Mouse (Mus musculus): ENCODE data around the gene Nat10.
A peak's percentile ranks its signal among the peaks of the same experiment; 100 is the strongest.

The Nat10 gene

DNA sequence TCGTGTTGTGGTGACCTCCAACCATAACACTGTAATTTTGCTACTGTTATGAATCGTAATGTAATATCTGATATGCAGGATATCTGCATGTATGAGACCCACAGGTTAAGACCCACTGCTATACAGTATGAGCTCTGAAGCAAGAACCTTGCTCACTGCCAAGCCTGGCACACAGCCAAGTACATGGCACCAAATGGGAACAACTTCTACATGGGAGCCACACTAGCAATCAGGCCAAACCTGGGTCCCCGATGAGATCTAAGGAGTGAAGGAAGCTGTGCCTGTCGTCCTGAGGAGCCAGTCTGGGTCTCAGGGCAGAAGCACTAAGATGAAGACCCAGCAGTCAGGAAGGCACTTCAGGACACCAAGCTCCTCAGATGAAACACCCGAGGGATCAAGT, 15.6 kb downstream of the Nat10 start:
- no peak for DNase-seq

DNA sequence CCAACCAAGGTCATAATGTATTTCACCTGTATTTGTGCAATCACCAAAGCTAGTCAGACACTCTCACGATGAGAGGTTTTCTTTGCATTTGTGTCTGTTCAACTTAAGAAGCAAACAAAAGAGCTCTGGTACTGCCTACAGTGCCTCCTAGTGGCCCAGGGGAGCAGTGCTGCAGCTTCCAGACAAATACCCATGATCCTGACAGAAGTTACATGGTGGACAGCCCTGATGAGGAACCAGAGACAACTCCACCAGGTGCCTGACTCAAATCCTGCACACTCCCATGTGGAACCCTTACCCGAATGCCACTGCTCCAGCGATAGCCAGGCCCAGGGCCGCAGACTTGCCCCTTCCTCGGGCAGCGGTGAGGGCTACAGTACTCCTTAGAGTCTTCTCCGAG, 17.1 kb downstream of the Nat10 start:
- DNase-seq, result peak; percentile 81

DNA sequence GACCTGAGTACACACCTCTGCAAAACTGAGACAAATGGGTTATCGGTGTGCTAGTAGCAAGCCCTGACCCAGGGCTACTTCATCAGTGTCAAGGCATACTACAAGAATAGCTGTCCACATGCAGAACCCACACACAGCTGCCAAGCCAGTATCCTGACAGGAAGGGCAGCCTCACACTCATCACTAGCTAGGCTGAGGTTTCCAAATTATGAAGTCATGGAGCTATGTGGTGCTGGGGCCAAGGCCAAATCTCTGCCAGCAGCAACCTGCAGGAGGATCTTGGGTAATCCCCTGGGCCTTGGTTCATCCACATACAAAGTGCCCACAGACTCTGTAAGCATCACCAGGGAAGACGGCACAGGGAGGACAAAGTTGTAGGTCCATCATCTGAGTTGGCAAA, 17.5 kb downstream of the Nat10 start:
- DNase-seq, result no peak

DNA sequence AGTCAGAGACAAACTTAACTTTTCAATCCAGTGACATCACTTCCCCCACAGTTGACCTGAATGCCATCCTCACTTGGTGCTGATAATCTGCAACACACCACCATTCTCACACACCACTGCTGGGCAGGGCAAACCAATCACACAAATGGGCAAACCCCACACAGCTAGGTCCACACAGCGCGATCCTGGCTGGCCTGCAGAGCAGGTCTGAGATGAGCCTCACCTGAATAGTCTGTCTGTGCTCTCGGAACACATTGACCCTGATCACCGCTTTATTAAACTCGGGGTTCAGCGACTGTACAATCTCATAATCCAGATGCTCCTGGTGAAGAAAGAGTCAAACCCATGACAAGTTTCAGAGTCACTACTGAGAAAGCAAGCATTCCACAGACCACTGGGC, 18.2 kb downstream of the Nat10 start:
- no peak for DNase-seq

DNA sequence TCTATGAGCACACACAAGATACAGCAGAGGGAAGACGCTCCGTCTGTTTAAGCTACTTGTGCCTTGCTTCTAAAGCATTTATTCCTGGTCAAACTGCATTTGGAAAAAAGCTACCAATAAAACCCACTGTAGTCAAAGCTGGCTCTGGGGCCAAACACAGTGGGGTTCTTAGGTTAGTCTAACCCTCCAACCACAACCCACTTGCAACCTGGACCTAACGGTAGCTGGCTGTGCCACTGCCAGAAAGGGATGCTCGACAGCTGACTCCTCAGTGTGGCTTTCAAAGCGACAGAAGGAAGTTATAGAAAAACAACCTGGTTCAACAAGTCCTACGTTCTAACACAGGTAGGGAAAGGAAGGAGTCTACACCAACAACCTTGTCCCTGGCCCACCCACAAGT, 29.6 kb downstream of the Nat10 start:
- DNase-seq, result no peak

DNA sequence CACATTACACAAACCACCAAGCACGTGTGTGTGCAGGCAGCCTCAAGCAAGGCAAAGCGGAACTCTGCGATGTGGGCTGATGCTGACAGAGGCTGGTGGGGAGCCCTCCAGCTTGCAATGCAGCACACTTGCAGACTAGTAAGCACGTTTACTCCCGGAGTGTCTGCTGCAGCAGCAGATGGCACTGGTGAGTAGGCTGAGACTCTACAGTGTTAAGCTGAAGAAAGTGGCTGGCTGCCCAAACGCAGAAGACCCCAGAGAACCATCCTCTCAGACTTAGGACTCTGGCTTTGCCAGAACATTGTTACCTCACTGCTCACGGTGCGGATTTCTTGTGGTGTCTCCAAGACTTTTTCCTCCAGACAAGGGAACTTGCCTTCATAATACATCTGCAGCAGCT, 30.1 kb downstream of the Nat10 start:
- no peak for DNase-seq

DNA sequence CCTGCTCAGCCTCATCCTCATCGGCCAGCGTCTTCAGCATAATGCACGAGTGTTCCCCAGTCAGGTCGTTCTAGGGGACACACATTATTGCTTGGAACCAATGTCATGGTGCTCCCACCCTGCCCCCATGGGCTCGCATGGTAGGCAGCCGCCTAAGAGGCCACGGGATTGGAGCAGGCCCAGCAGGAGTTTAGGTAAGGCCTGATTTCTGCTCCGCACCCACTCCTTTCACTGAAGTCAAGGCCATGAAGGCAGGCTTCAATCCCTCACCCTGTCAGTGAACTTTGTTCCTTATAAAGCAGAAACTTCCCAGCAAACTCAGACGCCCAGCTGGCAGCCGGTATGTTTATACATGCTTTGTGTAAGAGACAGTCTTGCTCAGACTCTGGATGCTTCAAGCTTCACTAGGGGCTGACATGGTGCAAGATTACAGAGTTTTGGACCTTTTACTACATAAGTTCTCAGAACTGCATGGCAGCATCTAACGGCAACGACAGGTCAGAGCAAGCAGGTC, 33.0 kb downstream of the Nat10 start:
- no peak for DNase-seq

DNA sequence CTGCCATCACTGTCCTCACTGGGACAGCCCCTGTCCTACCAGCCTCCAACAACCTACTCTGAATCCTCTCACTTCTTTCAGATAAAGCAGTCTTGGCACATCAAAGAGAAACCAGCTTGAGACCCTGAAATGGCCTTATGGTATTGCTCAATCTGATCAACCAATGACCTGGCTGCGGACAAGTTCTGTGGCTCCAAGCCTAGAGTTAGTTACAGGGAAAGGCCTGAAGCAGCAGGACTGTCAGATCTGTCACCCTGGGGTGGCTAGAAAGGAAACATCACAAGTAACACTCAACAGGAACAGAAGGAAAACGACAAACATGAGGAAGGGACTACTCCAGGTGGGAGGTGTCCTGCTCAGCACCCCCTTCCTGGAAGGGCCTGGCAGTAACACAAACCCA, 36.5 kb downstream of the Nat10 start:
- no peak for DNase-seq

DNA sequence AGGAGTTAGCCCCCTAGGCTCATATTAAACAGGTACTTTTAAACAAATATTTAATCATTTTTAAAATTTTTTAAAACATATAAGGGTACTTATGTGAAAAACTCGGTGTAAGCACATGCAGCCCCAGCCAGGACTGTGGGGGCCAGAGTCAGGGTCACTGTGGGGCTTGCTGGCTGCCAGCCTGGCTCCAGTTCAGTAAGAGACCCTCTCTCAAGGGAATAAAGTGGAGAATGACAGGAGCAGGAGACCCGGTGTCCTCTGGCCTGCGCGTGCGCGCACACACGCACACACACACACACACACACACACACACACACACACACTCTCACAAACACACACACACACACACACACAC, 41.8 kb downstream of the Nat10 start:
- no peak for DNase-seq

DNA sequence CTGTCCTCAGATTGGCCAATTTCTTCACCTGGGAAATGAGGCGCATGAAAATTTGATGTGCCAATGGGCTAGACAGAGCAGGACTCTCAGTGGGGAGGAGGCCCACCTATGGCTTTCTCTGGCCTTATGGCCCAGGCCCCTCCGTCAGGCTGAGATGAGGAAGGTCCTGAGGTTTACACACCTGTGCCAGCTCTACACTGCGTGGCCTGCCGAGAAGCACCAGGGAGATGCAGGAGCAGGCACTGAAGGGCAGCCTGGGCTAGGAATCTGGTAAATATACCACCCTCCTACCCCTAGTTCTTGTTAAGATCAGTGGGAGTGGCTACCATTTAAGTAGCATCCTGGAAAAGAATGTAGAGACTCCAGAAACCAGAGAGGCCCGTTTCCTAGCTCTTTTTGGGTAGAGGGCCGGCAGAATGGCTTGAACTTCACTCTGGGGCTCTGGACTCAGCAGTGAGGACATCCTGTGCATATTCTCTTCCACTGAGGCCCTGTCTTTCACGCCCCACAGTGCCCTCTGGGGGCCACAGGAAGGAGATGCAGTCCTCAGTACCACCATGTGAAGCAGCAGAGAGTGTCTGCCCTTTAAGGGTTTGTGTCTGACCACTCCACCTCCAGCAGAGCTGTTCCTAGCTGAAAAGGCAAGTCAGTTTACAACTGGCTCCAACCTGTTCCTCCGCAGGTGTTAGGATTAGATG, 42.3 kb downstream of the Nat10 start:
- DNase-seq, result peak; percentile 84

DNA sequence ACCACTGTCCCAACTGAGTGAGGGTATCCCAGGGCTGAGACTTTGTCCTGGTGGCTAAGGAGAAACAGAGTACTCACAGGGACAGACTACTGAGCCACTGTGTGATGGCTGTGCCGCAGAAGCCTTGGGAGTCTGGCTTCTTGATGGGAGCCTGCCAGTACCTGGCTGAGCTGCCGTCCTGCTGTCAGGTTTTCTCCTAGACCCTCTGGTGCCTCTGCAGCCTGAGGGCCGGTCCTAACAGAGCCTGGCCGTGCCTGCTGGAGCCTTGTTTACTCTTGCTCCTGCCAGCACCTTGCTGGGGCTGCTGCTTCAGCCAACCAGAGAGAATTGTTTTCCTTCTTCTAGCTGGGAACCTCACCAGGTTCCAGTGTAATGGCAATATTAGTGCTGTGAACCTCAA, 46.7 kb downstream of the Nat10 start:
- no peak for DNase-seq

DNA sequence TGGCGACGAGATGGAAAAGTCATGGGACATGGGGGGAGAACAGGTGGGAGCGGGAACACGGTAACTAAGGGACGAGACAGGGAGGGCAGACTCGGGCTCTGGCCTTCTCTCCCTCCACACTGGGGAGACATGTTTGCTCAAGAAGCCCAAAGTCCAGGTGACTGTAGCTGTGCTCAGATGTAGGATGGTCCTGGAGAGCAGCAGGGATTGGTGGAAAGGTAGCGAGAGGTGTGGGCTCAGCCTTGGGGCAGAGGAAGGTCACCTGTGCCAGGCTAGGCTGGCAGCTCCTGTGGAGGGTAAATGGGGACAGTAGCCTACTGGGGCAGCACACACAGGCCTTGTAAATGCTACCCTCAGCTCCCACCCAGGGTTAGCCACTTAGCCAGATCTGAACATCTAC, 47.2 kb downstream of the Nat10 start:
- DNase-seq, result no peak

DNA sequence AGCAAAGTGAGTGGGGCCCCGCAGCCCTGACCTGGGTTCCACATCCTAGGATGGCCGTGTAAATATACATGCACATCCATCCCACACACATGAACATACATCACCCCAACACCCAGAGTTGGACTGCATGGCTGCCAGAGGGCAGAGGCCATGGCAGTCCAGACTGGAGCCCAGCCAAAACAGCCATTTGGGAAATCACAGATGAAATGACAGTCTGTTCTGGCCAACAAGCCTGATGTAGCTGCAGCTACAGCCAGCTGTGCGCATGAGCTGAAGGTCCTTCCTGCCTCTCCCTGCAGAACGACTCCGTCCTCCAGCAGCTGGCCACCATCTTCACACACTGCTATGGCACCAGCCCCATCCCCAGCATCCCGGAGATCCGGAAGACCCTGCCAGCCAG, 50.2 kb downstream of the Nat10 start:
- DNase-seq, result no peak

DNA sequence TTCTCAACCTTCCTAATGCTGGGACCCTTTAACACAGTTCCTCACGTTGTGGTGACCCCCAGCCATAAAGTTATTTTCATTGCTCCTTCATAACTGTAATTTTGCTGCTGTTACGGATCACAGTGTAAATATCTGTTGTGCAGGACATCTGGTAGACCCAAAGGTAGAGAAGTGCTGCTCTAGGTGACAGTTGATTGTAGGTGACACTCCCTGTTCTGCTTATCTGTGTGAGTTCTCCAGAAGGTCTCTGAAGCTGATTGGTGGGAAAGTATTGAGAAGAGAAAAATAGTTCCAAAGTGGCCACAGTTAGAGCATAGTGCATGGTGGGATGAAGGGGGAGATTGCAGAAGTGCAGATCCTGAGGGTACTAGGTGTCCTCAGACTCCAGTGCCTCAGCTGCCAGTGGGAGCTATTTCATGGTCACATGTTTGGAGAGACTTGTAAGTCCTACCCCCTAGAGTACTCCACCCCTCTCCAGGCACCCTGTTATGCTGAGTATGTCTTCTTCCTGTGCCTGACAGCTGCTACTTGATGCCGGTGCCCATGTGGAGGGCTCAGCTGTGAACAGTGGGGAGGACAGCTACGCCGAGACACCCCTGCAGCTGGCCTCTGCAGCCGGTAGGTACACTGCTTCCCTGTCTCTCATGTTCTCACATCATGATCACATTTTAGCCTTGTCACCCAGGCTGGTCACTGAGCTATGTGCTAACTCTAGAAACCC, 53.9 kb downstream of the Nat10 start:
- peak; percentile 41 for DNase-seq

DNA sequence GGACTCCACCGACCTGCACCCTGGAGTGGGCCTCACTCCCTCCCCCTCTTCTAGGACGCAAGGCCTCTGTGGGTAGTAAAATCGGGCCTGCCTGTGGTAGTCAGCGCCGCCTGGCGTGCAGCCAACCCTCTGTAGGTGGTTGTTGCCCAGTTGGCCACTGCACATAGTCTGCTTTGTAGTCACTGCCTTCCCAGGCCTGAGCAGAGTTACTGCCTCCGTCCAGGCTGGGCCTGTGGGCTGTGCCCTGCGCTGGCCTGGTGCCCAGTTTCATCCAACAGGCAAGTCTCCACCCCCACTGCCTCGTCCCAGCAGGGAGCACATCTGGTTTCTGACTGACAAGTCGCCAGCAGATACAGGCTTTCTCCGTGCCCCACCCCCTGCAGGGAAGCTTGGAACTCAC, 54.8 kb downstream of the Nat10 start:
- DNase-seq, result no peak

DNA sequence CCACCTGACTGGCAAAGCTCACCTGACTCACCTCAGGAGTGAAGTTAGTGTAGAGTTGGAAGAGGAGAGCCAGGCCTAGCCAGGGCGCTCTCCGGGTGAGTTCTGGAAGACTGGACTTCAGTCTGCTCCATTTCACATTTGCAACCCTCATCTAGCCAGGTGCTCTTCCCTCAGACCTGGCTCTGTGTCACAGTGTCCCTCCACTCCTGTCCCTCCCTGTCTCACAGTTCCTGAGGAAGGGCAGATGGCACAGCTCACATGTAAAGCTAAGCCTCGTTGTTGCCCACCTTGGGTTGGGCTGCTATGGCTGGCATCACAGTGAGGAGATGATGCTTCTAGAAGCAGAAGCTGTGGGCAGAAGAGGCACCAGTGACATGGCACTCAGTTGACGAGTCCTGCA, 55.2 kb downstream of the Nat10 start:
- no peak for DNase-seq

DNA sequence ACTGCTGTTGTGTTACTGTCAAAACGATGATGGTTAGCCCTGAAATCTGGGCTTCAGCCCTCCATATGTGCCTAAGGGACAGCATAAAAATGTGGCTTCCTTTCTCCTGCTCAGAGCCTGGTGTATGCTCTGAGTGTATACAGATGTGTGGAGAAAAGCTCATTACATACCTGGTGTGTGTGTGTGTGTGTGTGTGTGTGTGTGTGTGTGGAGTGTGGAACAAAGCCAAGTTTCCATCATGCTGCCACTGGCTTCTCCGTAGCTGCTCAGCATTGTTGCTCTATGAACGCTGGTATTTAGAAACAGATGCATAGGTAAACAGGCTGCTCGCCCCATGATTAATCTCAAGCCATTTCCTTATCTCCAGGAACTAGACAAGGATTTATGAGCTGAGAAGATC, 57.2 kb downstream of the Nat10 start:
- DNase-seq, result no peak

DNA sequence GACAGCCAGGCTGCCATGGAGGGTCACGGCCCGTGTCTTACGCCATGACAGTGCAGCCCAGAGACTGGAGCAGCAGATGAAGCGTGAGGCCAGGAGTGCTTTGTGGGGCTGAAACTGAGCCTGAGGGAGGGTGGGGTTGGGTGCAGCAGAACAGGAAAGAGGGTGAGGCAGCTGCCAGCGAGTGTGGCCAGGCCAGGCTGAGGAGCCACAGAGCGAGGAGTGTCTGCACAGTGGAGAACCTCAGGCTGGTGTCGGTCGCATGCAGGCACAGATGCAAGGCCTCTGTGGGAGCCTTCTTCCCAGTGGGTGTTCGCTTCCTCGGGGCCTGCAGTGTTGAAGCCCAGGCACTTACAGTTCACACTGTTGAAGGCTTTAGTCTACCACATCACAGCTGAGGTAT, 57.7 kb downstream of the Nat10 start:
- DNase-seq, result peak; percentile 52

DNA sequence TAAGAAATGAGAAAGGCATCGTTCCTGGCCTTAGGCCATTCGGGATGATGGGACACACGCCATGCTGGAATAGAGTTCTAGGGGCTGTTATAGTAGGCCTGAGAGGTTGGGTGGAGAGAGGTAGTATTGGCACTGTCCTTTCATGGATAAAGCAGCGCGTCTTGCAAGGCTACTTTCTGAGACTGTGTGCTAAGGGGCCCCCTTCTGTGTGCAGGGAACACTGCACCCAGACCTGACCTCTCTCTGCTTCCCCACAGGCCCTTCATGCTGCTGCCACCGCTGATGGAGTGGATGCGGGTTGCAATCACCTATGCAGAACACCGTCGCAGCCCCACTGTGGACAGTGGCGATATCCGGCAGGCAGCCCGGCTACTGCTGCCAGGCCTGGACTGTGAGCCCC, 60.6 kb downstream of the Nat10 start:
- DNase-seq, result peak; percentile 55

DNA sequence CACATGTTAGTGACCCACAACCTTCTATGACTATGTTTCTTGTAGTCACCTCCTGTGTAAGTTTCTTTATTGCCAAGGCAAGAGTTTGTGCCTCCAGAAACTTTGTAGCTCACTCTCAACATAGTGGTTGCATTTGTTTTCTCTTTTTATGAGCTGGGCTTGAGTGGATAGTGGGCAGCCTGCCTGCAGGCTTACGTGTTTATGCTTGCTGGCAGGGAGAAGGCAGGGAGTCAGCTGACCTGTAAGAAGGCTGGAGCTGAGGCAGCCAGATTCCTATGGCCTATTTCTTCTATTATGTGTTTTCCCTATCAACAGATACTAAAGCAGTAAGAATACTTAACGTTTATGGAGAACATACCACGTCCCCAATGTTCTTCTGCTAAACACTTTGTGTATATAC, 64.9 kb downstream of the Nat10 start:
- no peak for DNase-seq

DNA sequence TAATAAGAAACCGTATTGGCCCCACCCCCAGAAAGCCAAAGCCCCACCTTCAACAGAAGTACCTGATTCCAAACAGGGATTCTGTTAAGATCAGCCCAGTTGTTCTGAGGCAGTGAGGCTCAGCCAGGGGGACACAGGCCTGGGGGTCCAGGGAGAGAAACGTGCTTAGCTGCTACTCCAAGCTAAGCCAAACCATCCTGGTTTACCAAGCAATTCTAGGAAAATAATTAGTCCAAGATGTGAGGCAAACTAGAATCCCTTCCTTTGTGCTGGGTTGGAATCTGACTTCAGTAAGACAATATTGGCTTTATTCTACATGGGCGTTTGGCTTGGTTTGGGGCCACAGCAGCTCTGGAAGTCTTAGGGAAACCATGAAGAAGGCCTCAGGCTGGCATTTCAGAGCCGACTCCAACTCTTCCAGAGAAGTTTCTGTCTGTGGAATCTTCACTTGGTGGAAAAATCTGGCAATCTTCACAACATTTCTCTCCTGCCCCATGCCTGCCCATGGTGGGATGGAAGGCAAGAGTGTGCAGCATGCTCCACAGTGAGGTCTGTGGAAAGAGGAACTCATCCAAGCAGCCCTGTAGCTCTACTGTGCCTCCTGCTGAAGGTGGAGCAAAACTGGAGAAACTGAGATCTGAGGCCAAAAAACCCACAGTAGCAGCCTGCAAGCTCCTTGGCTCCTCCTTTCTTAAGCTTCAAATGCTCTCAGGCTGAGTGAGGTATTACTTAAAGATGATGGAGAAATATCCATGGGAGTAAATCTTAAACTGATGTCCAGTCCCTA, 66.1 kb downstream of the Nat10 start:
- DNase-seq, result no peak

DNA sequence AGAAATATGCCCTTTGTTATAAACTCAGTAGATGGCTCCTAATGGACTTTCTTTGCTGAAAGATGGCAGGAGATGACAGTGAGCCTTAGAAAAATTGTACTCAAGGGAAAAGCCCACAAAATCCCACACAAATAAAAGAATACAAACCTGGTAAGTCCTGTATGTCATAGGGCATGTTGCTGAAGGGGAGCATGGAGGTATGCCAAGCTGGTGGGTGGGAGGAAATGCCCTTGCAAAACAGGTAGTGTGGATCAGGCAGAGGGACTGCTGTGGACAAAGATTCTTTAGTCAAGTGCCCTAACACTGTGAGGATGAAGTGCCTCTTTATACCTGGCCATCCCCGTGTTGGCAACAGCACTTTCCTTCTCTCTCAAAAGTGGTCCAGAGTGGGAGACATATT, 68.3 kb downstream of the Nat10 start:
- DNase-seq, result no peak

DNA sequence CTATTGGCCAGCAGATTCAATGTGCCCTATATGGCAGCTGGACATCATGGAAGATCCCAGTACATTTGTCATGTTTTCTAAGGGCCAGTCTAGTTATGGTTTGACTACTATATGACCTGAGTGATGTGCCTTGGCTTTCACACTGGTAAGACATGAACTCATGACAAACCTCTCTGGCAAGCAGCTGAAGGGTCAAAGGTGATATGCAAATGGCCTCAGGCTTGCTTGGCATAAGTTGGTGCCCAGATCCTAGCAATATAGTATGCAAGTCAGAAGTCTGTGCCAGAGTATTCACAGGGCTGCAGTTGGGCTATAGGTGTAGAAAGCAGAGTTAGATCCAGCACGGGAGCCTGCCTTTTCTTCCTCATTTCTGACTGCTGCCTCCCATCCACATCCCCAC, 69.8 kb downstream of the Nat10 start:
- DNase-seq, result no peak

DNA sequence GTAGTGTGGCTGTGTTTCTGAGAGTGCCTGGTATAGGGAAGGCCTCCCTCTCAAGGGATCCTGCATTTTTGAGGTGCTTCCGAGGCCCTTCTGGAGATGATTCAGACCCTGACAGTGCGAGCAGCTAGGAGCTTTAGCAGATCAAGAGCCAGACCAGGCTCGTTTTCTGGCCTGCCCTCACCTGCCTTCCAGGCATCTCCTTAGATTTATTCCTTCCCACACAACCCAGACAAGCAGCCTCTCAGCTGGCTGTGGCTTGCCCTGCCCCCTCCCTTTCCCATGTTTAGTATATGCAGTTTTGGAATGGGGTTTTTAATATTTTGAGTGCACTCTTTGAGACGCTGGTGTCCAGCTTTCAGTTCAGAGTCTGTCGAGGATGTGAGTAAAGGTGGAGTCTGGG, 70.2 kb downstream of the Nat10 start:
- no peak for DNase-seq

Data from thymus, postnatal 14 days (tissue).